Mouse (Mus musculus) CD8-positive naive resting alpha-beta T cell, adult 2 months (primary cell): Measurements from ENCODE around the gene Olfr1420.
"Not testable (repeated sequence)": the region's sequence is repeated elsewhere in the genome, so short reads cannot be mapped to it uniquely, and the experiment has no call there.

Experiments
- DNase-seq, 2 experiments: peaks; one replicate each; pipeline ENCODE4 v3.0.0; 2022; ENCODE audit warnings: low read depth in 2 of 2, low spot score in 2 of 2

Gene Olfr1420

DNA sequence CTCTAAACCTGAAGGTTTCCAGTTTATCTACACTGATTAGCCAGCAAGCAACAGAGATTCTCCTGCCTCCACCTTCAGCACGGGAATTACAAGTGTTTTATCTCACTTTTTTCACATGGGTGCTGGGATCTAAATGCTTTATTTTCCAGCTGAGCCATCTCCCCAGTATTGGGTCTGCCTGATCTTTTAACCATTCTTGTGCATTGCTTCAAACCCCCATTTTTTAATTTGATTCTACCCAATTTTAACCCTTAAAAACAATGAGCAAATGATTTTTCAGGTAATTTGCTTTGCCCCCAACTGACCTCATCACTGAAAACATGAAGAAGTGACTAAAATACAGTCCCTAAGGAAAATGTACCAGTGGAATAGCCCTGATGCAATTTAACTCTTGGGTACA, at the start of gene Olfr1420:
Gene Olfr1420 (plus strand): TSS at position 301 of the 400 bp plus-strand sequence.
- DNase-seq = no peak

GRCm38 (mm10) chr19:11839119-11839518, 47.2 kb upstream of the Olfr1420 start, which contains the start of gene Olfr1417:
Gene Olfr1417 (minus strand): TSS chr19:11839219.
- no peak for DNase-seq

DNA sequence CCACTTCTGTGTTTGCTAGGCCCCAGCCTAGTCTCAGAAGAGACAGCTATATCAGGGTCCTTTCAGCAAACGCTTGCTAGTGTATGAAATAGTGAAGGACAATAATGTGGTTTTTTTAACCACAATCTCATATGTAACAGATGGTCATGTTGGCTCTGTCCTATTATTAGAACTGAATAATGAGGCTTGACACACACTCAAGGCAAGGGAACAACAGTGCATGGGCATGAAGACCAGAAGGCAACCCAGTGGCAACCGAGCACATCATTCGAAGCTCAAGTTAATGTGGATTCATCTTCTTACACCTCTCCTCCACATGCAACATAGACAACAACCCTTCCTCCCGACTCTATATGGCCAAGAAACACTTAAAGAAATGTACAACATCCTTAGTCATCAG, 40.0 kb upstream of the Olfr1420 start:
- no peak for DNase-seq

DNA sequence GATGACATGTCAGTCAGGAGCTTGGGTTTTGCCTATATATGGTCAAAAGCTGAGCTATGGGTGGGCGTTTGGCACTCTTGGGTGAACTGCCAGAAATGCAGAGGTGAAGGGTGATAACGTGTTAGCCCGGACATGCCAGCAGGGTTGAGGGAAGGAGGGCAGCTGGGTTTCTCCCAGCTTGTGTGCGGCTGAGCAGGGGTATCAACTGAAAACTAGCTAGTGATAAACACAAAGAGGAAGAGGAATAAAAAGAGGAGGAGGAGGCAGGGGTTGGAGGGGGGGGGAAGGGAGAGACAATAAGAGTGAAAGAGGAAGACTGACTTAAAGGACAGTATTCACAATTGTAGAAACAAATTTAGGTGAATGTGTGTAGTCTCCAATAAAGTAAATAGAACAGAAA, 33.7 kb upstream of the Olfr1420 start:
- no peak for DNase-seq

GRCm38 (mm10) chr19:11854821-11855220, 31.5 kb upstream of the Olfr1420 start:
- DNase-seq = no peak

- no peak for DNase-seq
Measured at GRCm38 (mm10) chr19:11856506-11856905, 29.9 kb upstream of the Olfr1420 start.

DNA sequence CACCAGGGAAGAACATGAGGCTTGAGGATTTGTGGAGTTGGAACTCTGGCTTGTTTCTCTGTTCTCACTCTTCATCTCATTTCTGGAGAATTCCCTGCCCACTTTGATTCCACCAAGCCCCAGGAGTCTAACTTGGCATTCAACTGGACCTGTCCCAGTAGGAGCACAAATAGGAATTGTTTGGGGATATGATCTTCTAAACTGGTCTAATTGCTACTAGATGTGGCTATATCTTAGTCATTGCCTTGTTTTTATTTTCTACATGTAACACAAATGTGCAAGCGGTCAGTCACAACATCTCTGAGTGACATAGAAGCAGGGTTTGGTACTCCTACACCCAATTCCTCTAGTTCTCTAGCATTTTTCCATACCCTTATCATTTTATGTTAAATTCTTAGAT, 25.4 kb upstream of the Olfr1420 start, which contains the start of gene Olfr1418:
Gene Olfr1418 (minus strand): TSS at position 101 of the 400 bp plus-strand sequence.
- no peak for DNase-seq

DNA sequence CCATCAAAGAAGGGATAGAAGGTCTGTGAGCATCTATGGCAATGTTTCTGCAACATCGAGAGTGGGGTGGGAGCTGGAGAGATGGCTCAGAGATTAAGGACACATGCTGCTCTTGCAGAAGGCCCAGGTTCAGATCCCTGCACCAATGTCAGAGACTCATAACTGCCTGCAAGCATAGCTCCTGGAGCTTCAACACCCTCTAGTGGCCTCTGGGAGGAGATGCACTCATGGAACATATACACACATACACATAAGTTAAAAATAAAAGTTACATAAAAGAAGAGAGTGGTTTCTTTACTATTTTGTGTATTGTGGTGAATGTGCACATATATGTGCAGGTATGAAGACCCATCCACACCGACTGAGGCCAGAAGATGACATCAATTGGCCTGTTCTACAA, 18.5 kb upstream of the Olfr1420 start:
- no peak for DNase-seq

DNA sequence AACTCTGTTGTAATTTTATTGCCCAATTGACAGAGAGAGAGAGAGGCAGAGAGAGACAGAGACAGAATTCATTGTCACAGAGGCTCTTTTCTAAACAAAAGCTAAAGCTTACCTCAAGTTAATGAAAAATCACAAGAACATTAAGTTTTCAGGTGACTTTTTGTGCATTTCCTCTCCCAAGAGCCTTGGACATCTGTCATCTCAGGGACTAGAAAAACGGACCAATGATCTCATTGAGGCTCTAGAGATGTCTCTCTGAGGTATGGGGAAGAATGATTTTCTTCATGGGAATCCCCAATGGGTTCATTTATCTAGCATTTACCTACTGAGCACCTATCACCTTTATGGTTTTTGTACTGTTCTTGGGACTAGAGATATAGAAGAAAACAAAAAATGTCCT, 11.4 kb upstream of the Olfr1420 start, which contains the start of gene Olfr1419:
Gene Olfr1419 (minus strand): TSS at position 101 of the 400 bp plus-strand sequence.
- no peak for DNase-seq

DNA sequence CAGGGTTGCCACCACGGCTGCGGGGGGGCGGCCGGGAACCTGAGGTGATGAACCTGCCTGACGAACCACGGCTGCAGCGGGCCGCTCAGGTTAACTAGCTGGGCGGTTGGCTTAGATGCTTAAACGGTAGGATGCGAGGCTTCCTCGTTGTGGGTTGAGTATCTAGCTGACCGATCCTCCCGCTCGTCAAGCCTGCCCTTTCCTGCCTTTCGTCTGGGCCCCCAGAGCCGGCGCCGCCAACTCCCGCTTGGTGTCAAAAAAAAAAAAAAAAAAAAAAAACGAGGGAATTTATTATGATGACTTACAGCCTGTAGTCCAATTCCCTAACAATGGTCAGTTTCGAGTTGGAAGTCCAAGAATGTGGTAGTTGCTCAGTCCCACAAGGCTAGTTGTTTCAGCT, 8.0 kb upstream of the Olfr1420 start:
- DNase-seq = not testable (repeated sequence)

- no peak for DNase-seq
Measured at GRCm38 (mm10) chr19:11911021-11911420, 24.7 kb downstream of the Olfr1420 start.

GRCm38 (mm10) chr19:11911603-11912002, 25.2 kb downstream of the Olfr1420 start:
- no peak for DNase-seq

DNA sequence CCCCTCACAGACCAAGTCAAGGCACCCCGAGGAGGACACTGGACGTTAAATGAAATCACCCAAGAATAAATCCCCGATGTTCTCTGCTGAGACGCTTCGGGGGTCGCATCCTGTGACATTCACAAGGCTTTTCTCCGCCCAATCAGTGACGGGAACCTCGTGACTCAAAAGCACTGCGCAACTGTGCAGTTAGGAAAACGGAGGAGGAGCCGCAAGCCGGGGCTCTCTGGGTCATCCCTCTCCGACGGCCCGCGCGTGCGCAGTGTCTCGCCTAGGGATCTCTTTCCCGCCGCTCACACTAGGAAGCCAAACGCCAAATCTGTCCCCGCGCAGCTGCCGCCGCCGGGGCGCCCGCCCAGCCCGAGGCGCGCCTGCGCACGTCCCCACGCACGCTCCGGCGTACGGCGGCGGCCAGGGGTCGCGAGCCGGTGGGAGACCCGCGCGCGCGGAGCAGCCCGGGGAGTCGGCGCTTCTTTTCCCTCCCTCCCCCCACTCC, 25.7 kb downstream of the Olfr1420 start, which contains the start of gene Patl1:
Gene Patl1 (plus strand): TSS at position 363 of the 496 bp plus-strand sequence.
- peak; percentile 95 to 97 for DNase-seq

DNA sequence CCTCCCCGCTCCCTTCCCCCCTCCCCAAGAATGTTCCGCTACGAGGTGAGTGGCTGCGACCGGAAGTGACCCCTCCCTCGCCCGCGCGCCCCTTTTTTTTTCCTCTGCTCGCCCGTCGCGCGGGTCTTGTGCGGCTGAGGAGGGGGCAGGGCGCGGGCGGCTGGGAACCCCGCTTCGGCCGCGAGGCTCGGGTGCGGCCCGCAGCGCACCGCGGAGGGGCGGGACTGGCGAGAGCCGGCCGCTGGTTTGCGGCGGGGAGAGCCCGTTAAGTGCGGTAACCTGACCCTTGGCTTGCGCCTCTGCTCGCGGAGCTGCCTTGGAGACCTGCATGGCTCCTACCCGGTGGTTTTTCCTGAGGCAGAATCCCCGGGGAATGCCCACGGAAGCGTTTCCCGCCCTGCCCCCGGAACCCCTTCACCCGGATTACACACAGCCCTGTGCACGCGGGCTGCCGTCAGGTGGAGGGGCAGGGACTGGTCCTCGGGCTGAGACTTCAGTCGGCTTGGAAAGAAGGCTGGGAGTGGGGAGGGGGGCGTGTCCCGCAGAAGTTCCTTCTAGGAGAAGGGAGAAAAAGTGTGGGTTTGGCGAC, 26.3 kb downstream of the Olfr1420 start:
- peak; percentile 6 to 20 for DNase-seq

DNA sequence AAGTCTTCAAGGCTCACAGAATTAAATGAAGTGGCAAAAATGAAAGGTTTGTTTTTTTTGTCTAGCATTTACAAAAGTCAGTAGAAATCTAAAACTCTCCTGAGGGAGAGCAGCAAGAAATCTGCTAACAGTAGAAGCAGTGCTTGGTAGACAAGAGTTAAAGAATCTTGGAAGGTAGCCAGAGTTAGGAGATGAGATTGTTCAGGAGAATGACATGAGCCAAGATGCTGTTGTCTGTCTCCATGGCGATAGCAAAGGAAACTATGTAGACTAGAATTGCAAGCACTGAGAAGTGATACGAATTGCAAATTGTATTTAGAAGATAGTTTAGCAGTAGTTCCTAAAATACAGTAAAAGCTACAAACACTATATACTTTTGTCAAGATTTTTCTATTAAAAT, 29.4 kb downstream of the Olfr1420 start:
- DNase-seq = no peak

- no peak for DNase-seq
Measured at GRCm38 (mm10) chr19:11922068-11922467, 35.7 kb downstream of the Olfr1420 start.

- DNase-seq = not testable (repeated sequence)
Measured at GRCm38 (mm10) chr19:11922515-11922914, 36.1 kb downstream of the Olfr1420 start.

DNA sequence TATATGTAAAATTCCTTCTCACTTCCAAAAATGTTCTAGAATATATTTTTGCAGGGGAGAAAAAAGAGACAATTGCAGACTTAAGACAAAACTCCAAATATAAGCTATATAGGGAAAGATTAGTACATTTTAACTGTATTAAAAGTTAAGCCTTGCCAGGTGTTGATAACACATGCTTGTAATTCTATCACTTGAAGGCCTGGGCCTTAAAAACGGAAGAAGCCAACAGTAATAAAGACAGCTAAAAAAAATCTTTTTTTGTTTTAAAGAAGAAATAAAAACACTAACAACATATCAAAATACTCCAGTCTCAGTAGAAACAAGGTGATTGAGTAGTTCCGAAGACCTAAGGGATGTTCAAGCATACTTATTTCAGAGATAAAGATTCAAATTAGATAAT, 40.0 kb downstream of the Olfr1420 start:
- no peak for DNase-seq

- DNase-seq = no peak
Measured at GRCm38 (mm10) chr19:11928025-11928748, 41.8 kb downstream of the Olfr1420 start.

DNA sequence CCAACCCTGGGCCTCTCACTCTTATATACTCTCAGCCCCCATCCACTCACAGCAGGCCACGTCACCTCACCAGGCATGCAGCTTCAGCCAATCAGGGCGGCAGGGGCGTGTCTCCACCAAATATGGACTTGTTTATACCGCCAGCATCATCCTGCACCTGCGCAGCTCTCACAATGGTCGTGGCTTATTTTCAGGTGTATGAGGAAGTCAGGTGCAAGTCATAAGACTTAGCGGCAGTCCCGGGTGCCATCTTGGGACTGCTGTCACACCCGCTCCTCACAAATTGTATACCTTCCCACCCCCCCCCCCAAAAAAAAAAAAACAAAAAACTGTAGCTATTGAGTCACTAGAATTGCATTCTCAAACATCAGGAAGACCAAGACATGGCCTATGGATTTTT, 60.1 kb downstream of the Olfr1420 start:
- DNase-seq = not testable (repeated sequence)
